7 mouse cellular contexts compared by ENCODE assay signal in the genomic region with DNA sequence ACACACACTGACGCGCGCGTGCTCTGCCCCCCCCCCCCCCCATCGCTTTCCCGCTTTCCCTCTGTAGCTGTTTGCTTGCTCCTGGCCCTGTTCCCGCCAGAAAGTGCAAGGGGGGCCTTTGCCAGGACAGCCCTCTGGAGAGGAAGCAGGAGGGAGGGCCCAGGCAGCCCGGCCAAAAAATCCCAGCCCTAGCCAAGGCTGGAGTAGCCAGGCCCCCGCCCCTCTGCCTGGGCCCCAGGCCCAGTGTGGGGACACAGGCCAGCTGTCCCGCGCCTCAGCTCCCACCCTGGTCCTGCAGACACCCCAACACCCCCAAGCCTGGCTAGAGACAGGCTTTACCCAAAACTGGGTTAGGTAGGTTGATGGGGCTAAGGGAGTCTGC. TPM values are rescaled to one million over a fixed set of nuclear protein-coding genes. Genes with fewer than 3 reads are reported as not detected.
A peak's percentile ranks its signal among the peaks of the same experiment; 100 is the strongest.
DNase-seq lines count a peak whose midpoint lies in the region; ATAC-seq lines count a peak whose summit lies in the region.

No protein-coding gene starts in this region.

- H3K27me3 ChIP-seq in forebrain, embryonic 12.5 days, result peaks cover 31% of the 10 kb centered on the region
- H3K27me3 ChIP-seq in heart, embryonic 16.5 days (ENCODE audit: control insufficient read depth, insufficient read depth, low read length), result peaks cover 5% of the 10 kb centered on the region; the same call in 1 of the 2 replicates
- H3K27me3 ChIP-seq in liver, embryonic 11.5 days (replicated peaks; ENCODE audit: control insufficient read depth, insufficient read depth, low read length), result peaks cover 16% of the 10 kb centered on the region
- peaks cover 6% of the 10 kb centered on the region; the same call in 1 of the 2 replicates for H3K27me3 ChIP-seq in neural tube, embryonic 13.5 days

- H3K9ac ChIP-seq in forebrain, embryonic 12.5 days, result peak overlapping the region; percentile 60
- H3K9ac ChIP-seq in heart, embryonic 16.5 days (ENCODE audit: low read length), result 0 out of 2 replicates have a peak overlapping the region, but pooled peaks have one; percentile 33
- no peak overlapping the region for H3K9ac ChIP-seq in liver, embryonic 11.5 days (ENCODE audit: low read depth, low read length)
- H3K9ac ChIP-seq in neural tube, embryonic 13.5 days, result peak overlapping the region; percentile 75

- H3K4me1 ChIP-seq in forebrain, embryonic 12.5 days, result peaks cover 17% of the 10 kb centered on the region
- peaks cover 11% of the 10 kb centered on the region for H3K4me1 ChIP-seq in heart, embryonic 16.5 days (ENCODE audit: control insufficient read depth, insufficient read depth, low read length)
- peaks cover under 1% of the 10 kb centered on the region; the same call in 1 of the 2 replicates for H3K4me1 ChIP-seq in liver, embryonic 11.5 days (replicated peaks; ENCODE audit: control insufficient read depth, insufficient read depth, low read length)
- H3K4me1 ChIP-seq in neural tube, embryonic 13.5 days (replicated peaks), result peaks cover 15% of the 10 kb centered on the region

- H3K27ac ChIP-seq in forebrain, embryonic 12.5 days, result no peak overlapping the region
- H3K27ac ChIP-seq in heart, embryonic 16.5 days (ENCODE audit: low read length), result peak overlapping the region; percentile 67
- H3K27ac ChIP-seq in liver, embryonic 11.5 days (ENCODE audit: low read depth, low read length), result no peak overlapping the region
- peak overlapping the region; percentile 25; the same call in 1 of the 2 replicates for H3K27ac ChIP-seq in neural tube, embryonic 13.5 days (replicated peaks)

- ATAC-seq in forebrain, embryonic 12.5 days (ENCODE audit: low FRiP score), result peak; percentile 74
- ATAC-seq in heart, embryonic 16.5 days (replicated peaks; ENCODE audit: extremely low read depth, insufficient read depth, low FRiP score), result peak; percentile 89
- ATAC-seq in liver, embryonic 11.5 days (replicated peaks; ENCODE audit: low FRiP score), result no peak
- ATAC-seq in neural tube, embryonic 13.5 days (ENCODE audit: low read depth), result peak; percentile 81

- peak overlapping the region; percentile 42 for H3K4me3 ChIP-seq in forebrain, embryonic 12.5 days (replicated peaks)
- H3K4me3 ChIP-seq in heart, embryonic 16.5 days (ENCODE audit: low read length), result peak overlapping the region; percentile 44
- peak overlapping the region; percentile 38; the same call in 1 of the 2 replicates for H3K4me3 ChIP-seq in liver, embryonic 11.5 days (ENCODE audit: low read depth, low read length)
- peak overlapping the region; percentile 43 for H3K4me3 ChIP-seq in neural tube, embryonic 13.5 days

- H3K9me3 ChIP-seq in forebrain, embryonic 12.5 days, result no peaks in the 10 kb centered on the region
- no peaks in the 10 kb centered on the region for H3K9me3 ChIP-seq in heart, embryonic 16.5 days (replicated peaks; ENCODE audit: control insufficient read depth, low read length)
- H3K9me3 ChIP-seq in liver, embryonic 11.5 days (ENCODE audit: control insufficient read depth, low read length), result no peaks in the 10 kb centered on the region
- H3K9me3 ChIP-seq in neural tube, embryonic 13.5 days, result no peaks in the 10 kb centered on the region

- DNase-seq in cerebellum, adult 18-20 months, result peak; percentile 29 to 35
- DNase-seq in kidney, postnatal 14 days, result peak; percentile 90
- DNase-seq in liver, embryonic 11.5 days (ENCODE audit: low spot score), result no peak
- DNase-seq in urinary bladder, postnatal 10 days (ENCODE audit: low spot score), result peak; percentile 54

- WGBS in forebrain, embryonic 12.5 days, result 13% methylated on average over 7 of the region's 11 CpGs
- 9% methylated on average over 7 of the region's 11 CpGs for WGBS in heart, embryonic 16.5 days
- WGBS in liver, embryonic 11.5 days, result 7% methylated on average over 8 of the region's 11 CpGs
- 15% methylated on average over 4 of the region's 11 CpGs for WGBS in neural tube, embryonic 13.5 days

- H3K4me2 ChIP-seq in forebrain, embryonic 12.5 days, result peak overlapping the region; percentile 81
- H3K4me2 ChIP-seq in heart, embryonic 16.5 days (ENCODE audit: low read depth, low read length), result peak overlapping the region; percentile 59
- H3K4me2 ChIP-seq in liver, embryonic 11.5 days, result peak overlapping the region; percentile 63
- peak overlapping the region; percentile 76 for H3K4me2 ChIP-seq in neural tube, embryonic 13.5 days

- no peaks in the 10 kb centered on the region for H3K36me3 ChIP-seq in forebrain, embryonic 12.5 days (replicated peaks)
- no peaks in the 10 kb centered on the region for H3K36me3 ChIP-seq in heart, embryonic 16.5 days (ENCODE audit: control insufficient read depth, insufficient read depth)
- no peaks in the 10 kb centered on the region for H3K36me3 ChIP-seq in liver, embryonic 11.5 days (ENCODE audit: control insufficient read depth, insufficient read depth, low read length)
- H3K36me3 ChIP-seq in neural tube, embryonic 13.5 days, result no peaks in the 10 kb centered on the region

RNA-seq across cellular contexts. Expression of gene Eln, which starts 0.4 kb away (rescaled TPM):
- 3.7 and 3.9 TPM in 2 replicates for polyA plus RNA-seq in forebrain, embryonic 12.5 days (2016; fragmentation: Nextera tagmentation; extraction: Ambion mirVana)
- polyA plus RNA-seq in heart, embryonic 16.5 days (2015; fragmentation: Nextera tagmentation; extraction: Ambion mirVana), result 285 and 435 TPM in 2 replicates
- polyA plus RNA-seq in liver, embryonic 11.5 days (2014; fragmentation: Nextera tagmentation; extraction: Ambion mirVana), result 3.5 and 4.4 TPM in 2 replicates
- polyA plus RNA-seq in neural tube, embryonic 13.5 days (2015; fragmentation: Nextera tagmentation; extraction: Ambion mirVana), result 6.4 and 10.8 TPM in 2 replicates

RNA-seq across cellular contexts. Expression of gene Limk1, which starts 59.1 kb away (rescaled TPM):
- polyA plus RNA-seq in forebrain, embryonic 12.5 days (2016; fragmentation: Nextera tagmentation; extraction: Ambion mirVana), result 14.5 and 17.3 TPM in 2 replicates
- polyA plus RNA-seq in heart, embryonic 16.5 days (2015; fragmentation: Nextera tagmentation; extraction: Ambion mirVana), result 4.6 and 5.1 TPM in 2 replicates
- polyA plus RNA-seq in liver, embryonic 11.5 days (2014; fragmentation: Nextera tagmentation; extraction: Ambion mirVana), result 1.7 and 1.8 TPM in 2 replicates
- polyA plus RNA-seq in neural tube, embryonic 13.5 days (2015; fragmentation: Nextera tagmentation; extraction: Ambion mirVana), result 20.3 and 21.3 TPM in 2 replicates

Comparison
In these comparisons a context has a peak if more than half of its experiments do, and no peak if none do; other contexts are left out.
1. H3K27ac ChIP-seq: peak in heart, embryonic 16.5 days (single experiment) and neural tube, embryonic 13.5 days (single experiment); none in forebrain, embryonic 12.5 days (single experiment) and liver, embryonic 11.5 days (single experiment).
2. RNA of gene Eln, which starts 0.4 kb away (polyA plus RNA-seq): 285 to 435 TPM in heart, embryonic 16.5 days; 6.4 to 10.8 TPM in neural tube, embryonic 13.5 days, 3.5 to 4.4 TPM in liver, embryonic 11.5 days and 3.7 to 3.9 TPM in forebrain, embryonic 12.5 days; every median in the first group is over 10 times any median in the second.
3. Peak in every context shown above with its lines, with median percentiles within 50 percentile points of each other: H3K4me2 ChIP-seq and H3K4me3 ChIP-seq.